27 mouse cellular contexts compared by ENCODE assay signal in genomic region chr3:100818709-100819108, GRCm38 (mm10). TPM values are rescaled to one million over a fixed set of nuclear protein-coding genes. Genes with fewer than 3 reads are reported as not detected.
DNase-seq lines count a peak whose midpoint lies in the region; ATAC-seq and TF ChIP-seq lines count a peak whose summit lies in the region.
"Had no signal": no experiment of that assay in that cellular context is flagged by ENCODE, and none has a peak within 500 bp of the region (broad histone marks: within the 10 kb centered on the region; RNA-seq: fewer than 3 reads in every experiment).

No protein-coding gene starts in this region.

- H3K9ac ChIP-seq in stomach, postnatal 0 days (ENCODE audit: low read length): no peak overlapping the region
- H3K9ac ChIP-seq: embryonic facial prominence, embryonic 13.5 days; forebrain, embryonic 12.5 days; hindbrain, embryonic 15.5 days; liver, embryonic 15.5 days; midbrain, embryonic 13.5 days; neural tube, embryonic 12.5 days had no signal

- H3K27me3 ChIP-seq in spleen, adult 2 months (ENCODE audit: control insufficient read depth, insufficient read depth, low read length): no peaks in the 10 kb centered on the region
- no peaks in the 10 kb centered on the region for H3K27me3 ChIP-seq in stomach, postnatal 0 days (ENCODE audit: control insufficient read depth, insufficient read depth, low read length)
- H3K27me3 ChIP-seq: embryonic facial prominence, embryonic 13.5 days; forebrain, embryonic 12.5 days; hindbrain, embryonic 15.5 days; liver, embryonic 15.5 days; midbrain, embryonic 13.5 days; neural tube, embryonic 12.5 days had no signal

- ATAC-seq in CD4-positive, CD25-positive, alpha-beta regulatory T cell, adult 4 months: peak; percentile 50
- ATAC-seq in stomach, postnatal 0 days (ENCODE audit: low FRiP score, low TSS enrichment): peak; percentile 79
- ATAC-seq: intestine, embryonic 16.5 days; midbrain, embryonic 13.5 days had no signal

- no peaks in the 10 kb centered on the region for H3K36me3 ChIP-seq in spleen, adult 2 months (ENCODE audit: control insufficient read depth, insufficient read depth, low read length)
- H3K36me3 ChIP-seq in stomach, postnatal 0 days (ENCODE audit: control insufficient read depth, insufficient read depth, low read length): no peaks in the 10 kb centered on the region
- H3K36me3 ChIP-seq: embryonic facial prominence, embryonic 13.5 days; forebrain, embryonic 12.5 days; hindbrain, embryonic 15.5 days; limb, embryonic 10.5 days; liver, embryonic 15.5 days; midbrain, embryonic 13.5 days; neural tube, embryonic 12.5 days had no signal

- H3K4me1 ChIP-seq in spleen, adult 2 months (ENCODE audit: control insufficient read depth, insufficient read depth, insufficient read length): no peaks in the 10 kb centered on the region
- H3K4me1 ChIP-seq in stomach, postnatal 0 days (replicated peaks; ENCODE audit: control insufficient read depth, insufficient read depth): no peaks in the 10 kb centered on the region
- H3K4me1 ChIP-seq: forebrain, embryonic 12.5 days; midbrain, embryonic 13.5 days; neural tube, embryonic 12.5 days had no signal

- TF ChIP-seq POLR2A in spleen, adult 2 months (IDR thresholded peaks at IDR 0.05; ENCODE audit: low read depth, low read length): no peak

- 56% methylated on average over 4 of the region's 4 CpGs for WGBS in spleen, adult 2 months
- WGBS in stomach, postnatal 0 days: 53% methylated on average over 4 of the region's 4 CpGs

- no peak for TF ChIP-seq EP300 in stomach, postnatal 0 days (optimal IDR thresholded peaks at IDR 0.05)

- H3K4me3 ChIP-seq in spleen, adult 2 months (ENCODE audit: extremely low read depth, insufficient read depth, insufficient read length): no peak overlapping the region
- no peak overlapping the region for H3K4me3 ChIP-seq in stomach, postnatal 0 days (ENCODE audit: low read depth, low read length)
- H3K4me3 ChIP-seq: embryonic facial prominence, embryonic 13.5 days; erythroblast, embryonic 14.5 days; forebrain, embryonic 12.5 days; hindbrain, embryonic 15.5 days; layer of hippocampus, adult 2 months; limb, embryonic 10.5 days; liver, embryonic 15.5 days; megakaryocyte, embryonic 14.5 days; midbrain, embryonic 13.5 days; neural tube, embryonic 12.5 days had no signal

- DNase-seq in spleen, adult 2 months (ENCODE audit: low read depth in 1 of 2, low spot score in 2 of 2): no peak
- DNase-seq in spleen, adult 12 weeks (ENCODE audit: low spot score): no peak
- DNase-seq in induced T-regulatory cell, adult 2 months (ENCODE audit: low read depth): peak; percentile 71
- DNase-seq in stomach, postnatal 0 days (ENCODE audit: low spot score): peak; percentile 41
- DNase-seq in right cerebral cortex, postnatal 25 days: no peak
- no peak for DNase-seq in kidney, postnatal 14 days
- DNase-seq: adrenal gland, adult 8-10 months; B cell, adult 2 months; cerebellum, adult 18-20 months; cerebellum, postnatal 14 days; kidney, adult 9 months; kidney, postnatal 25 days; liver; lung, postnatal 14 days had no signal

- no peak for TF ChIP-seq CTCF in spleen, adult 2 months (IDR thresholded peaks at IDR 0.05; ENCODE audit: extremely low read depth, insufficient read depth, insufficient read length, insufficient replicate concordance)
- no peak for TF ChIP-seq CTCF in stomach, postnatal 0 days (IDR thresholded peaks at IDR 0.05; ENCODE audit: low read depth)

- no peaks in the 10 kb centered on the region for H3K9me3 ChIP-seq in stomach, postnatal 0 days (ENCODE audit: control insufficient read depth, low read length)
- H3K9me3 ChIP-seq: embryonic facial prominence, embryonic 13.5 days; forebrain, embryonic 12.5 days; hindbrain, embryonic 15.5 days; limb, embryonic 10.5 days; liver, embryonic 15.5 days; midbrain, embryonic 13.5 days; neural tube, embryonic 12.5 days had no signal

- H3K27ac ChIP-seq in spleen, adult 2 months (ENCODE audit: insufficient read depth, low read length): peak overlapping the region; percentile 76
- peak overlapping the region; percentile 77 for H3K27ac ChIP-seq in stomach, postnatal 0 days (replicated peaks)
- H3K27ac ChIP-seq: embryonic facial prominence, embryonic 13.5 days; forebrain, embryonic 12.5 days; hindbrain, embryonic 15.5 days; layer of hippocampus, adult 2 months; limb, embryonic 10.5 days; liver, embryonic 15.5 days; midbrain, embryonic 13.5 days; neural tube, embryonic 12.5 days had no signal

- H3K4me2 ChIP-seq in stomach, postnatal 0 days (replicated peaks; ENCODE audit: low read depth): no peak overlapping the region
- H3K4me2 ChIP-seq: embryonic facial prominence, embryonic 13.5 days; forebrain, embryonic 12.5 days; heart, embryonic 11.5 days; hindbrain, embryonic 15.5 days; liver, embryonic 15.5 days; midbrain, embryonic 13.5 days; neural tube, embryonic 12.5 days had no signal

RNA-seq across cellular contexts. Expression of gene Vtcn1, which starts 6.5 kb away (rescaled TPM):
- 0.04 TPM in 1 of 2 replicates, not detected in the other for polyA plus RNA-seq in spleen, adult 2 months (2012; rRNA removed)
- not detected for polyA plus RNA-seq in CD4-positive, CD25-positive, alpha-beta regulatory T cell, adult 4 months (2017; shearing (Covaris generic))
- polyA plus RNA-seq in stomach, postnatal 0 days (2015; fragmentation: Nextera tagmentation; extraction: Ambion mirVana): 1.7 and 1.9 TPM in 2 replicates
- polyA plus RNA-seq: erythroblast, embryonic 14.5 days; forebrain, embryonic 12.5 days; heart, embryonic 11.5 days; hindbrain, embryonic 15.5 days; limb, embryonic 10.5 days; liver, embryonic 15.5 days; midbrain, embryonic 13.5 days; neural tube, embryonic 12.5 days had no signal

Comparison
In these comparisons a context has a peak if more than half of its experiments do, and no peak if none do; other contexts are left out.
1. DNase-seq: peak in induced T-regulatory cell, adult 2 months (single experiment) and stomach, postnatal 0 days (single experiment); none in spleen, adult 2 months (0 of 2), spleen, adult 12 weeks (single experiment), right cerebral cortex, postnatal 25 days (single experiment) and kidney, postnatal 14 days (single experiment).